Mouse (Mus musculus) heart, adult 2 months (tissue): Measurements from ENCODE around the gene Agpat1.

ENCODE experiments used
- CTCF ChIP-seq: fragments of 200-600 bp; IDR thresholded peaks from 2 replicates; pipeline ENCODE4 v1.8.1; 2022; ENCODE audit warnings: antibody characterized with exemption, mild to moderate bottlenecking, moderate library complexity
- POLR2A ChIP-seq: fragments of 200-500 bp; IDR thresholded peaks from 2 replicates; pipeline ENCODE4 v1.6.1; 2011; ENCODE audit warnings: mild to moderate bottlenecking, low read depth, low read length, control low read depth; ENCODE audit not compliant: insufficient read depth

- TF ChIP-seq POLR2A (peak; percentile 69; the same call in 1 of the 2 replicates), CTCF (no peak)
Measured at GRCm38 (mm10) chr17:34661121-34661591, 57.1 kb downstream of the Agpat1 start.
